ENCODE assay signal across 8 mouse cellular contexts in genomic region chr19:23652644-23653043, GRCm38 (mm10). TPM values are rescaled to one million over a fixed set of nuclear protein-coding genes. Genes with fewer than 3 reads are reported as not detected.
DNase-seq lines count a peak whose midpoint lies in the region; ATAC-seq lines count a peak whose summit lies in the region.
"Had no signal": no experiment of that assay in that cellular context is flagged by ENCODE, and none has a peak within 500 bp of the region (broad histone marks: within the 10 kb centered on the region; RNA-seq: fewer than 3 reads in every experiment).

1700028P14Rik (minus strand) TSS chr19:23652812.

- H3K27me3 ChIP-seq in embryonic facial prominence, embryonic 13.5 days, result peaks cover 3% of the 10 kb centered on the region; the same call in 1 of the 2 replicates
- no peaks in the 10 kb centered on the region; the same call in 1 of the 2 replicates for H3K27me3 ChIP-seq in heart, embryonic 13.5 days (replicated peaks)
- H3K27me3 ChIP-seq in kidney, embryonic 14.5 days (ENCODE audit: control insufficient read depth, insufficient read depth, low read length), result no peaks in the 10 kb centered on the region
- H3K27me3 ChIP-seq in liver, embryonic 13.5 days, result no peaks in the 10 kb centered on the region
- H3K27me3 ChIP-seq in neural tube, embryonic 13.5 days, result 0 out of 2 replicates have a peak, but pooled peaks cover 3% of the 10 kb centered on the region

- WGBS in embryonic facial prominence, embryonic 13.5 days, result 5% methylated on average over 13 of the region's 13 CpGs
- WGBS in heart, embryonic 13.5 days, result 4% methylated on average over 13 of the region's 13 CpGs
- WGBS in kidney, embryonic 14.5 days, result 7% methylated on average over 13 of the region's 13 CpGs
- 5% methylated on average over 13 of the region's 13 CpGs for WGBS in liver, embryonic 13.5 days (ENCODE audit: insufficient replicate concordance)
- WGBS in neural tube, embryonic 13.5 days, result 5% methylated on average over 13 of the region's 13 CpGs

- no peak; the same call in 1 of the 2 replicates for ATAC-seq in embryonic facial prominence, embryonic 13.5 days (ENCODE audit: insufficient number of reproducible peaks, insufficient read depth, low FRiP score, low TSS enrichment, low read depth)
- ATAC-seq in heart, embryonic 13.5 days (ENCODE audit: extremely low read depth, insufficient number of reproducible peaks, low FRiP score, low TSS enrichment), result no peak
- peak; percentile 91 for ATAC-seq in kidney, embryonic 14.5 days (ENCODE audit: low FRiP score, low TSS enrichment)
- ATAC-seq in liver, embryonic 13.5 days (ENCODE audit: low read depth), result 0 out of 2 replicates have a peak, but pooled peaks have one; percentile 55
- peak; percentile 92 for ATAC-seq in neural tube, embryonic 13.5 days (ENCODE audit: low read depth)
- no peak for ATAC-seq in megakaryocyte progenitor cell, adult 5-6 weeks (replicated peaks; ENCODE audit: poor library complexity)

- peak; percentile 3 for DNase-seq in cerebellum, adult 11 months
- no peak for DNase-seq in liver, embryonic 13.5 days

- H3K9me3 ChIP-seq in embryonic facial prominence, embryonic 13.5 days, result no peaks in the 10 kb centered on the region
- H3K9me3 ChIP-seq in heart, embryonic 13.5 days, result no peaks in the 10 kb centered on the region
- no peaks in the 10 kb centered on the region for H3K9me3 ChIP-seq in kidney, embryonic 14.5 days (ENCODE audit: control insufficient read depth, low read length)
- no peaks in the 10 kb centered on the region for H3K9me3 ChIP-seq in liver, embryonic 13.5 days (replicated peaks)
- H3K9me3 ChIP-seq in neural tube, embryonic 13.5 days, result no peaks in the 10 kb centered on the region

- no peaks in the 10 kb centered on the region for H3K4me1 ChIP-seq in embryonic facial prominence, embryonic 13.5 days
- H3K4me1 ChIP-seq in heart, embryonic 13.5 days, result peaks cover 6% of the 10 kb centered on the region
- no peaks in the 10 kb centered on the region for H3K4me1 ChIP-seq in kidney, embryonic 14.5 days (ENCODE audit: control insufficient read depth, insufficient read depth, low read length)
- no peaks in the 10 kb centered on the region for H3K4me1 ChIP-seq in liver, embryonic 13.5 days (replicated peaks)
- H3K4me1 ChIP-seq in neural tube, embryonic 13.5 days (replicated peaks), result 0 out of 2 replicates have a peak, but pooled peaks cover 4% of the 10 kb centered on the region

- H3K9ac ChIP-seq in embryonic facial prominence, embryonic 13.5 days, result no peak within 1 kb of the TSS
- no peak within 1 kb of the TSS for H3K9ac ChIP-seq in heart, embryonic 13.5 days
- no peak within 1 kb of the TSS for H3K9ac ChIP-seq in kidney, embryonic 14.5 days (ENCODE audit: low read depth, low read length)
- no peak within 1 kb of the TSS for H3K9ac ChIP-seq in liver, embryonic 13.5 days
- no peak within 1 kb of the TSS for H3K9ac ChIP-seq in neural tube, embryonic 13.5 days

- no peaks in the 10 kb centered on the region for H3K36me3 ChIP-seq in embryonic facial prominence, embryonic 13.5 days
- no peaks in the 10 kb centered on the region for H3K36me3 ChIP-seq in heart, embryonic 13.5 days
- no peaks in the 10 kb centered on the region for H3K36me3 ChIP-seq in kidney, embryonic 14.5 days (ENCODE audit: control insufficient read depth, insufficient read depth, low read length)
- no peaks in the 10 kb centered on the region for H3K36me3 ChIP-seq in liver, embryonic 13.5 days
- no peaks in the 10 kb centered on the region for H3K36me3 ChIP-seq in neural tube, embryonic 13.5 days

- peak within 1 kb of the TSS; percentile 37 for H3K4me3 ChIP-seq in embryonic facial prominence, embryonic 13.5 days
- peak within 1 kb of the TSS; percentile 33 for H3K4me3 ChIP-seq in heart, embryonic 13.5 days
- H3K4me3 ChIP-seq in kidney, embryonic 14.5 days (ENCODE audit: low read length), result no peak within 1 kb of the TSS
- H3K4me3 ChIP-seq in liver, embryonic 13.5 days (replicated peaks), result no peak within 1 kb of the TSS
- peak within 1 kb of the TSS; percentile 20 for H3K4me3 ChIP-seq in neural tube, embryonic 13.5 days

- H3K27ac ChIP-seq in embryonic facial prominence, embryonic 13.5 days, result no peak within 1 kb of the TSS
- H3K27ac ChIP-seq in heart, embryonic 13.5 days (replicated peaks), result no peak within 1 kb of the TSS
- no peak within 1 kb of the TSS for H3K27ac ChIP-seq in kidney, embryonic 14.5 days (ENCODE audit: low read depth, low read length)
- H3K27ac ChIP-seq in liver, embryonic 13.5 days, result no peak within 1 kb of the TSS
- no peak within 1 kb of the TSS for H3K27ac ChIP-seq in neural tube, embryonic 13.5 days (replicated peaks)

- H3K4me2 ChIP-seq in embryonic facial prominence, embryonic 13.5 days, result peak within 1 kb of the TSS; percentile 59
- peak within 1 kb of the TSS; percentile 59 for H3K4me2 ChIP-seq in heart, embryonic 13.5 days
- H3K4me2 ChIP-seq in kidney, embryonic 14.5 days (replicated peaks; ENCODE audit: low read depth, low read length), result peak within 1 kb of the TSS; percentile 45
- no peak within 1 kb of the TSS for H3K4me2 ChIP-seq in liver, embryonic 13.5 days
- H3K4me2 ChIP-seq in neural tube, embryonic 13.5 days, result peak within 1 kb of the TSS; percentile 50

RNA-seq across cellular contexts. Expression of gene 1700028P14Rik, which starts in this region (rescaled TPM):
- not detected in 2 replicates for polyA plus RNA-seq in embryonic facial prominence, embryonic 13.5 days (2015; fragmentation: Nextera tagmentation; extraction: Ambion mirVana)
- polyA plus RNA-seq in heart, embryonic 13.5 days (2015; fragmentation: Nextera tagmentation; extraction: Ambion mirVana), result not detected in 2 replicates
- polyA plus RNA-seq in kidney, embryonic 14.5 days (2014; fragmentation: Nextera tagmentation; extraction: Ambion mirVana), result 0.23 TPM in 1 of 2 replicates, not detected in the other
- polyA plus RNA-seq in liver, embryonic 13.5 days (2015; fragmentation: Nextera tagmentation; extraction: Ambion mirVana), result not detected in 2 replicates
- polyA plus RNA-seq in neural tube, embryonic 13.5 days (2015; fragmentation: Nextera tagmentation; extraction: Ambion mirVana), result 0.22 and 0.36 TPM in 2 replicates
- total RNA-seq in megakaryocyte progenitor cell, adult 5-6 weeks (2015), result not detected in 2 replicates
- not detected in 2 replicates for total RNA-seq in megakaryocyte progenitor cell, adult 5-6 weeks (2017)
- total RNA-seq: neutrophil, adult 5-6 weeks had no signal

Comparison
In these comparisons a context has a peak if more than half of its experiments do, and no peak if none do; other contexts are left out.
1. Peak in ATAC-seq and H3K4me2 ChIP-seq in kidney, embryonic 14.5 days; RNA of the gene not detected or under 1 TPM.
2. Peak in ATAC-seq in liver, embryonic 13.5 days; RNA of the gene not detected or under 1 TPM.
3. Peak in ATAC-seq, H3K4me3 ChIP-seq and H3K4me2 ChIP-seq in neural tube, embryonic 13.5 days; RNA of the gene not detected or under 1 TPM.
4. H3K4me3 ChIP-seq: peak in embryonic facial prominence, embryonic 13.5 days (single experiment) and heart, embryonic 13.5 days (single experiment); none in kidney, embryonic 14.5 days (single experiment) and liver, embryonic 13.5 days (single experiment).